Mouse (Mus musculus) ES-Bruce4 (cell line): ENCODE data around the gene Vipas39.

Experiments
- CTCF ChIP-seq: IDR thresholded peaks from one replicate; pipeline ENCODE4 v1.8.1; 2011; ENCODE audit warnings: low read depth, low read length
- POLR2A ChIP-seq: IDR thresholded peaks from one replicate; pipeline ENCODE4 v1.8.1; 2011; ENCODE audit warnings: low read length; ENCODE audit not compliant: insufficient read depth

- TF ChIP-seq CTCF, result no peak
- no peak for TF ChIP-seq POLR2A
These were observed 33.8 kb upstream of the Vipas39 start, which contains the start of gene Ism2 for GRCm38 (mm10) chr12:87299657-87300440.
